Mouse (Mus musculus) spleen, adult 2 months (tissue): Measurements from ENCODE around the gene Alkal2.

Experiments
- CTCF ChIP-seq: fragments of 200-500 bp; IDR thresholded peaks from 2 replicates; pipeline ENCODE4 v1.5.1; 2011; ENCODE audit warnings: mild to moderate bottlenecking, inconsistent platforms; ENCODE audit not compliant: insufficient read depth, insufficient read length, insufficient replicate concordance; ENCODE audit errors: extremely low read depth
- POLR2A ChIP-seq: fragments of 200-500 bp; IDR thresholded peaks from 2 replicates; pipeline ENCODE4 v1.6.1; 2011; ENCODE audit warnings: low read depth, low read length, inconsistent platforms

GRCm38 (mm10) chr12:30883592-30883985 is 533 bp upstream of the Alkal2 start:
- TF ChIP-seq CTCF (no peak), POLR2A (no peak)
